Mouse (Mus musculus) left cerebral cortex, postnatal 14 days (tissue): ENCODE data around the gene Coq9. TPM values are rescaled to one million over a fixed set of nuclear protein-coding genes. Genes with fewer than 3 reads are reported as not detected.
A peak's percentile ranks its signal among the peaks of the same experiment; 100 is the strongest.
"Not testable (repeated sequence)": the region's sequence is repeated elsewhere in the genome, so short reads cannot be mapped to it uniquely, and the experiment has no call there.

Experiments used
- DNase-seq, 2 experiments: peaks; one replicate each; pipeline ENCODE4 v3.0.0; 2021 to 2022; ENCODE audit warnings: low spot score in 2 of 2, mixed read lengths in 1 of 2
- intact Hi-C: fragments of 180-260 bp; cut with DNase I; formaldehyde crosslinking; loops from one replicate; pipeline ENCODE4 v1.15.1; 2025
- total RNA-seq, 2 experiments: library from RNA; stranded (reverse); gene quantifications; 2 replicates each; pipeline ENCODE4 v1.2.3; 2021

Coq9 gene
- total RNA-seq, 2 experiments from 2014 or later, result 77.1 to 81.3 TPM

DNA sequence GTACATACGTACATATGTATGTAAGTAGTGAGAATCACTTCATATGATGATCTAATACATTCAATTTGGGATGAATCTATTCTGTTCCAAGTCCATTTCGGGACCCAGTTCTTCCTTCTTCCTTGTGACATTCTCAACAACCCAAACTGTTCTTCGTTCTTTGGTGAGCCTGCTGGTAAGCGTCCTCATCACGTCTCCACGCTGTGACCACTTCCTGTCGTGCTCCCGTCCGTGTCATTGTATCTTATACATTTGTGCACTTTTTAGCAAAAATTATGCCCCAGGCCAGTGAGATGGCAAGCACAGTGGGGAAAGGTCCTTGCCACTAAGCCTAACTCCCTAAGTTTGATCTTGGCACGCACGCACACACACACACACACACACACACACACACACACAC, 20.2 kb upstream of the Coq9 start:
- intact Hi-C loops, result loop anchor here (10.0 kb wide), 1 partner anchor 223 kb away; no protein-coding TSS in a partner anchor
- no peak for DNase-seq

DNA sequence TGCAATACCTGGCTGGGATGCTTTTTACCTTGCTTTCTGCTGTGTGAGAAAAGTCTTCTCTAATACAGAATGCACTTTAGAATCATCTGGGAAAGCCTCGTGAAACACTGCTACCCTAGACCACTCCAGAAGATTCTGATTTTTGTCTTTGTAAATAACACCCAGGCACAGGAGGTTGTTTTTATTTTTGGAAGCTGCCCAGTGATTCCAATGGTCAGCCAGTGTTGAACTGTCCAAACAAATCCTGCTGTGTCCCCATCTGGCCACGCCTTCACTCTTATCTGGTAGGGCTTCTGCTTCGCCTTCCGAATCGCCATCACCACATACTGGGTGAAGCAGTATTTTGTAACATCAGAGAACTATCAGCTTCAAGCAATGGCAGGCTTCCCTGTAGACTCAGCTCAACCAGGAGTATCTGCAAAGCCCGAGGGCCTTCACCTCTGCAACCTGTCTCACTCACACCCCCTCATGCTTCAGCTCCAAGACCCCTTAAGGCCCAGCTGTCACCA, 18.4 kb upstream of the Coq9 start:
- no peak for DNase-seq
- intact Hi-C loops, result loop anchor here (10.0 kb wide), 1 partner anchor 225 kb away; no protein-coding TSS in a partner anchor

DNA sequence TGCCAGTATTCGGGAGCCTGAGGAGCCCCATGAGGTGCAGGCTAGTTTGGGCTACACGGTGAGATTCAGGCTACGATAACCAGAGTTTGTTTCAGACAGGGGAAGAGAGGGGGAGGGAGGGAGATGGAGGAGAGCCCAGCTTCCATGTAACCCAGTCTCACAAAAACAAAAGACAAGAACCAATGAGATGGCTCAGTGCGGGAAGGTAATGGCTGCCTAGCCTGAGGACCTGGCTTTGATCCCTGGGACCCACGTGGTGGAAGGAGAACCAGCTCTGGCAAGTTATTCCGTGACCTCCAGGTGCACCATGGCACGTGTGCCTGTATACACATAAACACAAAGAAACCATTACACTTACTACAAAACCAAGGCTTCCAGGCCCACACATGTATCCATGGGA, 17.6 kb upstream of the Coq9 start:
- DNase-seq, result no peak
- intact Hi-C loops, result no loop called here

DNA sequence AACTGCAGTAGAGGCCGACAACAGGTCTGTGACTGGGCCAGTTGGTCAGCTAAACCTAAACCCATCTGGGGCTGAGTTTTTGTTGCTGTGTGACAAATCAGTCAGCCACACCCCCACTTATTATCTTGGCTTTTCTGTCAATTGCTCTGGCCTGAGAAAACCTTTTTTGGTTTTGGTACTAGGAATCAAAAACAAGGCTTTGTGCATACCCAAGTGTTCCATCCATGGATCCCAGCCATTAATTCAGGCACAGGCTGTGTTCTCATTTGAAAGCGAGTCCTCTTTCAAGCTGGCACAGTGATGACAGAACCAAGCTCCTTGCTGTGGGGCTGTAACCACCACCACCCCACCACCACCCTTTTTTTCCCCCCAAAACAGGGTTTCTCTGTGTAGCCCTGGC, 16.7 kb upstream of the Coq9 start:
- intact Hi-C loops, result no loop called here
- no peak for DNase-seq

DNA sequence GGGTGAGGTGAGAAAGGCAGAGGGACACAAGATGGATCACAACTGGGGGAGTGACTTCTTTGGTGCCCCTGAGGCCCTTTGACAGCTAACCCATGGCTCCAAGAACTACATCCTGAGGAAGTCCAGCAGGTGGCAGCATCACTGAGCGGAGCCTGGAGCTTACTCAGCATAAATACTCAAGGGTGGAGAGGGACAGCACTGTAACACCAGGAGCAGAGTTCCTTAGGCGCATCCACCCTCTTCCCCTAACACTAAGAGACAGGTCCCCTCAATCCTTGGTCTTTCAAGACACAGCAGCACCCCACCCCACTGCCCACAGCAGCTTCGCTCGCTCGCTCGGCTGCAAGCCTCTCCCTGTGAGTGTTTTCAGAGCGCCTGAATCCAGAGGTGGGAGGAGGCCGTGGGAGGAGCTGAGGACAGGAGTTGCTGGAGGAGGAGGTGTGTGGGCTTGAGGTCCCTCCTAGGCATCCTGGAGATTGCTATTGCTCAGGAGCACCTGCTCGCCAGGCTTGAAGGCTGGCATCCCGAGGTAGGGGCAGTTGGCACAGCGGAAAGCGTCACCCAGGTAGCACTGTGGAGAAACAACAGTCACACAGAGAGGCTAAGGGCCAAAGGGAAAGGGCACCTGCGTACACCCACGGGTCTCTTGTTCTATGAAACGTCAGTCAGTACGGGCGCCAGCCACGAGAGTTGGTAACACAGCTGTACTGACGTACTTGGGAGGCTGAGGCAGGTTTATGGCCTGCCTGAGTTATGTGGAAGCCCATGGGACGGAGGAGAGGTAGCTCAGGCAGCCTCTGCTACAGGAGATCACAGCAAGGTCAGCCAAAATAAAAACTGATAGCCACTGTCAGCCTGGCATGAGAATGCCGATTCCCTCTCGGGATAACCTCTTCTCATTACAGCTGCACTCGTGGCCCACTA, 15.2 kb upstream of the Coq9 start:
- DNase-seq, result peak; percentile 60 to 68
- intact Hi-C loops, result no loop called here

DNA sequence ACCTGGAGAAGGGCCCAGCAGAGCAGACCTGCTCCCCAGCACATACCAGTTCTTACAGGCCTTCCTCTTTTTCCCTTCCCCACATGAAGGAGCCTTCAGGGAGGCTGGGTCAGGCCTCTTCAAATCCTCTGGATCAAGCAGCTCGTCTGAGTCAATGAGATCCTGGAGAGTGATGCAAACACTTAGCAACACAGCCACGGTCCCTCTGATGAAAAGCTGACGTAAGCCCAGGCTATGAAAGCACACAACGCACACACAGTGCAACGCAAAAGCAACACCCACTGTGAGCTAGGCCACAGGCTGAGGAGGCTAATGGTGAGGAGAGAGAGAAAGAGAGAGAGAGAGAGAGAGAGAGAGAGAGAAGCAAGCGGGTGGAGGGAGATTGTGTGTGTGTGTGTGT, 13.0 kb upstream of the Coq9 start:
- no peak for DNase-seq
- intact Hi-C loops, result no loop called here

DNA sequence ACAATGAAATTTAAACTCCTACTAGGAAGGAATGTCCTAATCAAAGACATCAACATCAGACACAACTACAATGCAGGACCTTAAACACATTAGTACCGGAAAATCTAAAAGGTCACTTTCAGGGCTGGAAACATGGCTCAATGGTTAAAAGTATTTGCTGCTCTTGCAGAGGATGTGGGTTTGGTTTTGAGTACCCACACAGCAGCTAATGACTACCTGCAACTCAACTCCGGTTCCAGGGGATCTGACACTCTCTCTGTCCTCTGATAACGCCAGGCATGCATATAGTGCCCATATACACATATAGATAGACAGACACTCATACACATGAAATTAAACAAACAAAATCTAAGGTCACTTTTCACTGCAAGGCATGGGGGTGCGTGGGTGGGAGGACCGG, 11.9 kb upstream of the Coq9 start:
- intact Hi-C loops, result no loop called here
- no peak for DNase-seq

DNA sequence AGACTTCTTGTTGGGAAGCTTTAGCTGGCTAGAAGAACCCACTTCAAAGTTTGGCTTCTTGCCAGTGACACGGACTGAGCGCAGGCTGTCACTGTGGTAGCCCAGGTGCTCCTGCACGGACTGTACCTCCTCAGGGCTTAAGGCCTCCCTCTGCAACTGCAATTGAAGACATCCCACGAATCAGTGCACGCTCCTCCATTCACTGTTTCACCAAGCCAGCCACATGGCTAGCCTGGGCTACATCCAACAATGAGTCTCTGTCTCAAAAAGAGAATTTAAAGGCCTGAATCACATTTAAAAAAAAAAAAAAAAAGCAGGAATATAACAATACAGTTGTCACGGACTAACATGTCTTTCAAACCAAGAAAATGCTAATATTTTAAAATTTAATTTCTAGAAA, 9.8 kb upstream of the Coq9 start:
- DNase-seq, result no peak

DNA sequence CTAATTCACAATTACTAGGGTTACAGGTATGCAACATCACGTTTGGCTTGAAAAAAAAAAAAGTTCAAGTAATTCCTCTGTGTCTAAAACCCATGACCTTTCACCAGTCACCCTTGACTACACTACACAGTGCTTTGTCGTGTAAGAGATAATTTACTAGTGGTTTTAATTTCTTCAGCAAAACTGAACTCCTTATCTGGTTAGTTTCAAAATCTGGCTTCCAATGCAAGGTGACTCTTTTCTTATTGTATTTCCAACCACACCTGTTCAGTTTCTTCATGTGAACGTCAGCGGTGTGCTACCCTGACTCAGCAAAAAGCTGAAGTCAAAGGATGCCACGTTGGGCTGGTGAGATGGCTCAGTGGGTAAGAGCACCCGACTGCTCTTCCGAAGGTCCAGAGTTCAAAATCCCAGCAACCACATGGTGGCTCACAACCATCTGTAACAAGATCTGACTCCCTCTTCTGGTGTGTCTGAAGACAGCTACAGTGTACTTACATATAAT, 4.2 kb upstream of the Coq9 start:
- DNase-seq, intact Hi-C loops: not testable (repeated sequence)

More for the DNA sequence above, 9.8 kb upstream of the Coq9 start:
- intact Hi-C loops, result no loop called here

DNA sequence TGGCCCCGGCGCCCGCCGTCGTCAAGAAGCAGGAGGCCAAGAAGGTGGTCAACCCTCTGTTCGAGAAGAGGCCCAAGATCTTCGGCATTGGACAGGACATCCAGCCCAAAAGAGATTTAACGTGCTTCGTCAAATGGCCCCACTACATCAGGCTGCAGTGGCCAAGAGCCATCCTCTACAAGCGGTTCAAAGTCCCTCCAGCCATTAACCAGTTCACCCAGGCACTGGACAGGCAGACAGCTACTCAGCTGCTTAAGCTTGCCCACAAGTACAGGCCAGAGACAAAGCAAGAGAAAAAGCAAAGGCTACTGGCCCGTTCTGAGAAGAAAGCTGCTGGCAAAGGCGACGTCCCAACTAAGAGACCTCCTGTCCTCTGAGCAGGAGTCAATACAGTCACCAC, 2.4 kb upstream of the Coq9 start:
- intact Hi-C loops, DNase-seq: not testable (repeated sequence)

DNA sequence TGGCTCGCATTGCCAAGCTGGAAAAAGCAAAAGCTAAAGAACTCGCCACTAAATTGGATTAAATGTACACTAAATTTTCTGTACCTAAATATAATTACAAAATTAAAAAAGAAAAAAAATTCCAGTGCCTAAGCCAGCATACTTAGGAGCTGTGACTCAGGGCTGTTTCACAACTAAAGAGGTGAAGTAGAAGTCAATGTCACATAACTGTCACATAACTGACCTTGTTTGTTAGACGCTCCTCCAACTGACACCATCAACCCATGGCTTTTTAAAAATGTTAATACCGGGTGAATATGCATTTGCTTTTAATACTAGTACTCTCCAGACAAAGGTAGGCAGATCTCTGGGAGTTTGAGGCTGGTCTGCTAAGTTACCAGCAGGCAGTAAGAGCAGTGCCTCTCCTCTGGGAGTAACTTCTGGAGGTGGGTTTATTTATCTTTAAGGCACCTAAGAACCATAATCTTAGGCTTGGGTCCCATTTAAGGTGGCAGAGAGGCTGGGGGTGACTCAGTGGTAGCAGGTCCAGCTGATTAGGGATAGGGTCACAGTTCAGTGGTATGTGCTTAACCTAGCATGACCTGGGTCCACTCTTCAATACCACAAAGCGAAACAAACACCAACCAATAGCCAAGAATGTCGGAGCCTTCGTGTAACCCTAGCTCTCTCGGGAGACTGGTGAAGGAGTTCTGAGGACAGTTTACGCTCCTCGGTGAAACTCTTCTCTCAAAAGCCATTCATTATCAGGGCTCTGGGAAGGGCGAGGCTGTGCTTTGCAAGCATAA, 1.5 kb upstream of the Coq9 start:
- no peak for DNase-seq
- intact Hi-C loops, result no loop called here

DNA sequence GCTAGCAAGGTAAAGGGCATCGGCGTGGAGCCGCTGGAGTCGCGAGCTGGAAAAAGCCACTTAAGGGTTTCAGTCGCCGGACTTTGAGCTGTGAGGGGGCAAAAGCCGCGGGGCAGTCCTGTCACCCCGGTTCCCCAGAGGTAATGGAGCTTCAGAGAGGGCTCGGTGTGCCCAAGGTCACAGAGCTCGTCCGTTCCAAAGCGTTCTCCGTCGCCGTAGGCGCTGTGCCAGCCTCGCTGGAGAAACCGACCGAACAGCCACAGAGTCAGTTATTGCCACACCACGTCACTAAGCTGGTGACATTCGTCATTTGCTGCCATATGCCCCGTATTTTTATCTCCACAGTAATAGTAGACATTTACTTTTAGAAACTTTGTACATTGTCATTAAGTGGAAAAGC, 479 bp downstream of the Coq9 start:
- intact Hi-C loops, result no loop called here
- DNase-seq, result peak; percentile 72 to 77

DNA sequence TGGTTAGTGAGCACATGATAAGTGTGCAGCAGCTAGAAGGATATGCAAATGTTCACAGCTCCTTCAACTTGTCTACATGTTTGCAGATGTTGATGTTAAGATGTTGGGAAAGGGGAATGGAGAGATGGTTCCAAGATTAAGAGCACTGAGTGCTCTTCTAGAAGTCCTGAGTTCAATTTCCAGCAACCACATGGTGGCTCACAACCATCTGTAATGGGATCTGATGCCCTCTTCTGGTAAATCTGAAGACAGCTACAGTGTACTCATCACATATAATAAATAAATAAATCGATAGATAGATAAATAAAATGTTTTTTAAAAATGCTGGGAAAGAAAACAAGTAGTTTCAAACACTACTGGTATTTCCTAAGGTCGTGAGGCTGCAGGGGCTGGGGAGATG, 3.1 kb downstream of the Coq9 start:
- intact Hi-C loops, result no loop called here
- no peak for DNase-seq

DNA sequence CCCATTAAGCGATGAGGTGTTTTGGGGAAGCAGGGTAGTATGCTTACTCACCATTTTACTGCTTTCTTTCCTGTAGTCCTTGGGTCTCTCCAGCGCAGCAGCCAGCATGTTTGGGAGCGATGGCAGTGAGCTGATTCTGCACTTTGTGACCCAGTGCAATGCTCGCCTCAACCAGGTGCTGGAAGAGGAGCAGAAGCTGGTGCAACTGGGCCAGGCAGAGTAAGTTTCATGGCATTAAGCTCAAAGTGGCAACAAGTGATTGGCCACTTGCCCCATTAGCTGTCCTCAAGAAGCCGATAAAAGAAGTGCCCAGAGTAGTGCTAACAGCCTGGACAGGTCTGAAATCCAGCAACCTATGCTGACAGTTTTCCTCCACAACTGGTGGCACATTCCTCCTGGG, 11.9 kb downstream of the Coq9 start:
- intact Hi-C loops, result no loop called here
- no peak for DNase-seq

DNA sequence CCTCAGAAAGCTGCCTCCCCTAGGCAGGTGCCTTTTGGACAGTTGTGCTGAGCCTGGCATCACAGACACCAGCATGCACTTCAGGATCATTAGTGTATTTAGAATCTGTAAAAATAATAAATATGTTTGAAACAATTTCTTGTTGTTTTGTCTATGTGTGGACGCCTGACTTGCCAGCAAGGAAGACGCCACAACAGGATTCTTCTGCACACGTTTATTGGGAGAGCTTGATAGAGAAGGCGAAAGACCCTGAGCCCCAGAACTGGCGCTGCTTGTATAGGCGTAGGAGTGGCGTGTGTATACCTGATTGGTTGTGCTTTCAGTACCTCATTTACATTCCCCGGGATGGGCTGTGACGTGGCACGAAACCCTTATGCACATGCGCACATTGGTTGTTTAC, 16.6 kb downstream of the Coq9 start:
- DNase-seq, result not testable (repeated sequence)
- intact Hi-C loops, result loop anchor here (5.0 kb wide), 1 partner anchor 53 kb away; no protein-coding TSS in a partner anchor

DNA sequence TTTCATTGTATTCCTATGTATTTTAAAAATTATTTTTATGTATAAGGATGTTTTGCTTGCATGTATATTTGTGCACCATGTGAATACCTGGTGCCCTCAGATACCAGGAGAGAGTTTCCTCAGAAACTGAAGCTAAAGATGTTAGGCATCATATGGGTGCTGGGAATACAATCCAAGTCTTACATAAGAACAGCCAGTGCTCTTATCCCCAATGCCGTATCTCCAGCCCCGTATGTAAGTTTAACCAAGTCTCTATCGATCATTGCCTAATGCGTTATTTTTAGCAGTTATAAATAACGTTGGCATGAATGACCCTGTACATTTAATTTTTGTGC, 18.9 kb downstream of the Coq9 start:
- intact Hi-C loops, result loop anchor here (5.0 kb wide), 1 partner anchor 50 kb away; no protein-coding TSS in a partner anchor
- DNase-seq, result no peak

DNA sequence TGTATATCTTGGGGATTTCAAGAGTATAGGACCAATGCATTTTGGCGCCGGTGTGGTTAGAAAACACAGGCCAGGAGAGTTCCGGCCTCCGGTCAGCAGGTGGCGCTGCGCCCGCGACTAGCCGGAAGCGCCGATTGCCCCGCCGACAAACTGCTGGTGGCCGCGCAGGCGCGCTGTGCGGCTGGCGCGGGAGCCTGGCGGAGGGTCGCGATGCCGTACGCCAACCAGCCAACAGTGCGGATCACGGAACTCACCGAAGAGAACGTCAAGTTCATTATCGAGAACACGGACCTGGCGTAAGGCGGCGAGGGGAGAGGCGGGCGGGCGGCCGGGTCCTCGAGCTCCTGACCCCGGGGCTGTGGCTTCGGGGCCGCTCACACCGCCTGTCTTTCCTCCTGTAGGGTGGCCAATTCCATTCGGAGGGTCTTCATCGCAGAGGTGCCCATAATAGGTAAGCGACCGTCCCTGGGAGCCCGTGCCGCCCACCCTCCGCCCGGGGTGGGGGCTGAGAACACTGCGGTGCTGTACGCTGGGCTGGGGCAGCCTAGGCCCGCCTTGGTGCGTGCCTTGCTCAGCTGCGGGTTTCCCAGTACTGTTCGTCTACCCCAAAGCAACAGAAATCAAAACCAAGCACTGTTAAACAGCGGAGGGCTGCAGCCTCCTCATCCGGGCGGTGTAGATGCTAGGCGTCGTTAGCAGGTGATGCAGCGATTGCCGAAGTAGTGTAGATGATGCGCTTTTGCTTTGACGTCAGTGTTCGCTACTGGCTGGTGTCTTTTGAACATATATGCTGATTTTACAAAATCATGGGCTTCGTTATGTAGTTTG, 19.4 kb downstream of the Coq9 start, which contains the start of gene Polr2c:
TSS of gene Polr2c (plus strand) at position 105 of the 828 bp plus-strand sequence.
- DNase-seq, result peak; percentile 93 to 94
- intact Hi-C loops, result loop anchor here (5.0 kb wide), 1 partner anchor 50 kb away; no protein-coding TSS in a partner anchor

DNA sequence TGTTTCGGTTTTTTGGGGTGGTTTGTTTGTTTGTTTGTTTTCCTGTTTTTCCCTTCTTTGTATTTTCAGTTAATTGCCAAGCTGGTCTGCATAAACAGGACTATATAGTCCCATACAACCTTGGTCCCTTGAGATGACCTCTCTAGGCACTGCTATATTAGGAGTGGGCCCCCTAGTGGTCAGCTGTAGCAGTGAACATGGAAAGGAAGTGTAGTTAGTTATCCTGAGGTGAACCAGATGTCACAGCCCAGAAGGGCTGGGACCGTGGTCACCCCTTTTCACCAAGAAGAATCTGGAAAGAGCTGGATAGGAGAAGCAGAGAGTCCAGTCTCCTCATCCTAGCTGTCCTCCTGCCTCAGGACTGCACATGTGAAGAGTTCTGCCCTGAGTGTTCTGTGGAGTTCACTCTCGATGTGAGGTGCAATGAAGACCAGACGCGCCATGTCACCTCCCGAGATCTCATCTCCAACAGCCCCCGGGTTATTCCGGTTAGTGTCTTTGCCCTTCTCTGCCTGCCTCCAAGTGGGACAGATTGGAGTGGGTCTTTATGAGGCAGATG, 23.3 kb downstream of the Coq9 start:
- intact Hi-C loops, result no loop called here
- DNase-seq, result peak in 1 of 2 experiments; percentile 72
